Mouse (Mus musculus): ENCODE measurements around the gene Gria4. TPM values are rescaled to one million over a fixed set of nuclear protein-coding genes. Genes with fewer than 3 reads are reported as not detected.

Gene Gria4
- polyA plus RNA-seq, 1 experiment from 2014 or later: 42.6 TPM

DNA sequence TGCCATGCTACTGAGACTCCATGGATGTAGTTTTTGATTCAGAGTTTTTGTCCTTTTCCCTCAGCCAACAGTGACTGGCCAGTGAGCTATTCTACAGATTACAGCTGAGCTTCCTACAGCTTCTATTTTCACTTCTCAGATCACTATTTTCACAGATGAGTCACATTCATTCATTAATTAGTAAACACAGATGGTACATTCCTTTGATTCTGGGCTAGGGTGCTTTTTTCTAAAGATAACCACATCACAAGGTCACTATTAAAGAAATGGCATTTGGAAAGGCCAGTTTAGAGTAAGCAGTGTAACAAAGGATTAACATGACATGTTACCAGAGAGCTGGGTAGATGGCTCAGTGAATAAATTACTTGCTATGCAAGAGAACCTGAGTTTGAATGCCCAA lies 180.7 kb downstream of the Gria4 start:
- Histone ChIP-seq H3K4me3 (ENCODE audit: low read length) (no peak overlapping the region), H3K27ac (ENCODE audit: low read depth, low read length) (no peak overlapping the region), H3K9me3 (ENCODE audit: control insufficient read depth, low read length) (no peaks in the 10 kb centered on the region), H3K9ac (ENCODE audit: low read depth, low read length) (no peak overlapping the region), H3K4me2 (ENCODE audit: low read length) (no peak overlapping the region), H3K36me3 (ENCODE audit: control insufficient read depth, insufficient read depth, low read length) (no peaks in the 10 kb centered on the region), H3K4me1 (ENCODE audit: control insufficient read depth, insufficient read depth, low read depth, low read length) (no peaks in the 10 kb centered on the region), H3K27me3 (replicated peaks; ENCODE audit: control insufficient read depth, insufficient read depth, low read length) (no peaks in the 10 kb centered on the region)
- peak; percentile 30; the same call in 1 of the 2 replicates for ATAC-seq

DNA sequence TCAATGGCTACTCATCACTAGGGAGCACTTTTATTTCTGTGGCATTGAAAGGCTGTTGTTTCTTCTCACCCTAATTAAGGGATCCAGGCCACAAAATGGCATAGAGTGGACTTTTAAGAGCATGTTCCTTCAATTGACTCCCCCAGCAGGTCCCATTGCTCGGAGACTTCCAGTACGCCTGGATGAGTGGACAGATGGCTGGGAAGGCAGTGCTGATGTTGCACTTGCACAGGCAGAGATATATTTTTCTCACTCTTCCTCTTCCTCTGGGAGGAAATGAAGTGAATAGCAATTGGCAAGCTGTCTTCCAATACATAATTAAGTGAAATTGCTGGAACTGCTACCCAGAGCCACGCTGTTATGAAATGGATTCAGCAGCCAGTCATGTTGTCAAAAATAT lies 190.7 kb downstream of the Gria4 start:
- H3K27ac ChIP-seq (ENCODE audit: low read depth, low read length): no peak overlapping the region
- no peaks in the 10 kb centered on the region for H3K36me3 ChIP-seq (ENCODE audit: control insufficient read depth, insufficient read depth, low read length)
- H3K27me3 ChIP-seq (replicated peaks; ENCODE audit: control insufficient read depth, insufficient read depth, low read length): no peaks in the 10 kb centered on the region
- WGBS: 75% methylated on average over 3 of the region's 3 CpGs
- no peaks in the 10 kb centered on the region for H3K9me3 ChIP-seq (ENCODE audit: control insufficient read depth, low read length)
- no peak for ATAC-seq
- H3K4me2 ChIP-seq (ENCODE audit: low read length): no peak overlapping the region
- H3K9ac ChIP-seq (ENCODE audit: low read depth, low read length): no peak overlapping the region
- H3K4me3 ChIP-seq (ENCODE audit: low read length): no peak overlapping the region
- H3K4me1 ChIP-seq (ENCODE audit: control insufficient read depth, insufficient read depth, low read depth, low read length): no peaks in the 10 kb centered on the region

- Histone ChIP-seq H3K4me2 (ENCODE audit: low read length) (no peak overlapping the region), H3K27me3 (replicated peaks; ENCODE audit: control insufficient read depth, insufficient read depth, low read length) (no peaks in the 10 kb centered on the region), H3K4me1 (ENCODE audit: control insufficient read depth, insufficient read depth, low read depth, low read length) (no peaks in the 10 kb centered on the region), H3K36me3 (ENCODE audit: control insufficient read depth, insufficient read depth, low read length) (no peaks in the 10 kb centered on the region), H3K9ac (ENCODE audit: low read depth, low read length) (no peak overlapping the region), H3K4me3 (ENCODE audit: low read length) (no peak overlapping the region), H3K27ac (ENCODE audit: low read depth, low read length) (no peak overlapping the region), H3K9me3 (ENCODE audit: control insufficient read depth, low read length) (no peaks in the 10 kb centered on the region)
- ATAC-seq: no peak
Measured at GRCm38 (mm10) chr9:4604236-4604635, 191.8 kb downstream of the Gria4 start.

DNA sequence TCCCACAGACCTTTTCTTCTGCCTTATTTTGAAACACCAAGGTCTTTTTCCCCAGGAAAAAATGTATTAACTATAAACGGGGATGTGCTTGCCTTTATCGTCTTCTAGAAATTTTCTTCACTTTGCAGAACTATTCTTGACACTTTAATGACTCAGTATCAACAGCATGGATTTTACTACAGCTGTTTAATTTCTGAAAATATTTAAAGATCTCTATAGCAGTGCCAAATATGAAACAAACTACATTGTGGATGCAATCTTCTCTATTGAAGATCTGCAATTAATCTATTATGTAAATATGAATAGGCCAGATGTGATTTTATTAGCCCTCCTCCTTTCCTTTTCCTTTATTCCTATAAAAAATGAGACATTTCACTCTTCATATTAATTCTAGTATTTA lies 194.2 kb downstream of the Gria4 start:
- 87% methylated on average over 2 of the region's 2 CpGs for WGBS
- no peaks in the 10 kb centered on the region for H3K4me1 ChIP-seq (ENCODE audit: control insufficient read depth, insufficient read depth, low read depth, low read length)
- no peak overlapping the region for H3K4me3 ChIP-seq (ENCODE audit: low read length)
- no peaks in the 10 kb centered on the region for H3K9me3 ChIP-seq (ENCODE audit: control insufficient read depth, low read length)
- H3K27me3 ChIP-seq (replicated peaks; ENCODE audit: control insufficient read depth, insufficient read depth, low read length): no peaks in the 10 kb centered on the region
- H3K27ac ChIP-seq (ENCODE audit: low read depth, low read length): no peak overlapping the region
- ATAC-seq: no peak
- no peak overlapping the region for H3K4me2 ChIP-seq (ENCODE audit: low read length)
- H3K9ac ChIP-seq (ENCODE audit: low read depth, low read length): no peak overlapping the region
- no peaks in the 10 kb centered on the region for H3K36me3 ChIP-seq (ENCODE audit: control insufficient read depth, insufficient read depth, low read length)

DNA sequence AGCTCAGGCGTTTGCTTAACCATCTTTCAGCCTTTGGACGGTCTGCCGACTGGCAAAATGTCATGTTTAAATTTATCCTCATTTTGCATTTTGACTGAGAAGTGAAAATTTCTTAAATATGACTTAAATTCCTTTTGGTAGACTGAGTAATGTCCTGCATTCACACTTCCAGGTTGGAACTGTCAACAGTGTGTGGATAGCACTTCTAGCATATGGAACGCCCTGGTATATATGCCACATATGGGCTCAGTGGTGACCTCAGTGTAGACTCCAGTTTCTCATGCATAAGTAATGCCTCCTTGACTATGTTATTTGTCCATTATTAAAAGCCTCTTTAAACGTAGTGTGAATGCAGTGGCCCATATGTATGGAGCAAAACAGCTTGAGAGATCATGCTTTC lies 222.4 kb downstream of the Gria4 start:
- Histone ChIP-seq H3K9me3 (ENCODE audit: control insufficient read depth, low read length) (no peaks in the 10 kb centered on the region), H3K36me3 (ENCODE audit: control insufficient read depth, insufficient read depth, low read length) (no peaks in the 10 kb centered on the region), H3K27ac (ENCODE audit: low read depth, low read length) (no peak overlapping the region), H3K4me1 (ENCODE audit: control insufficient read depth, insufficient read depth, low read depth, low read length) (no peaks in the 10 kb centered on the region), H3K9ac (ENCODE audit: low read depth, low read length) (no peak overlapping the region), H3K27me3 (replicated peaks; ENCODE audit: control insufficient read depth, insufficient read depth, low read length) (no peaks in the 10 kb centered on the region), H3K4me3 (ENCODE audit: low read length) (no peak overlapping the region), H3K4me2 (ENCODE audit: low read length) (no peak overlapping the region)
- ATAC-seq: no peak
- 82% methylated on average over 5 of the region's 5 CpGs for WGBS

DNA sequence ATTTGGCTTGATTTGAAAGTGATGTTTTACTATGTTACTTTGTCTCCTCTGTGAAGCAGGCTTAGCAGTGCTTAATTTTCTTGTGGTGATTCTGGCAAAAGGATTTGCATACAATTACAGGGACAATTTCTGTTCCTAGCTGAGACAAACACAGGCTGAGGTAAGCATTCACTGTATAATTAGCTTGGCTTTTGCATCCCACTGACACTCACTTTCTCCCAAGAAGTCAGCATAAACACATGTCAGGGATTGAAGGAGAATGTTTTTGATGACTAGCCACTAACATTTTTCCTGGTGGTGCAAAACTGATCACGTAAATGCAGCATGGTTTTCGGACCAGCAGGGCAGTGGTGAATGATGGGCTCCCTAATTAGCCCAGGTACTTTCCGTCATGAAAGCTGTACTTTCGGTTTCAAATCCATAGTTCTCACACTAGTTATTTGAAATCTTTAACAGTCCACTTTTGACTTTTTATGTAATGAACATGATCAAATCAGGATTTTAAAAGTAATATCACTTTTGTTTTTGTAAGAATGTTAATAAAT lies 240.5 kb downstream of the Gria4 start:
- WGBS: 68% methylated on average over 4 of the region's 4 CpGs
- ATAC-seq: peak; percentile 42; the same call in 1 of the 2 replicates

GRCm38 (mm10) chr9:4539218-4539617 lies 256.8 kb downstream of the Gria4 start:
- Histone ChIP-seq H3K27me3 (replicated peaks; ENCODE audit: control insufficient read depth, insufficient read depth, low read length) (no peaks in the 10 kb centered on the region), H3K27ac (ENCODE audit: low read depth, low read length) (no peak overlapping the region), H3K4me3 (ENCODE audit: low read length) (no peak overlapping the region), H3K4me1 (ENCODE audit: control insufficient read depth, insufficient read depth, low read depth, low read length) (no peaks in the 10 kb centered on the region), H3K36me3 (ENCODE audit: control insufficient read depth, insufficient read depth, low read length) (no peaks in the 10 kb centered on the region), H3K9me3 (ENCODE audit: control insufficient read depth, low read length) (no peaks in the 10 kb centered on the region), H3K4me2 (ENCODE audit: low read length) (no peak overlapping the region), H3K9ac (ENCODE audit: low read depth, low read length) (no peak overlapping the region)
- 91% methylated on average over 1 of the region's 1 CpGs for WGBS
- ATAC-seq: no peak

More for the DNA sequence above, 240.5 kb downstream of the Gria4 start:
- Histone ChIP-seq H3K4me3 (ENCODE audit: low read length) (no peak overlapping the region), H3K4me1 (ENCODE audit: control insufficient read depth, insufficient read depth, low read depth, low read length) (peaks cover 3% of the 10 kb centered on the region; the same call in 1 of the 2 replicates), H3K9ac (ENCODE audit: low read depth, low read length) (no peak overlapping the region), H3K27me3 (replicated peaks; ENCODE audit: control insufficient read depth, insufficient read depth, low read length) (no peaks in the 10 kb centered on the region), H3K4me2 (ENCODE audit: low read length) (no peak overlapping the region), H3K27ac (ENCODE audit: low read depth, low read length) (no peak overlapping the region), H3K36me3 (ENCODE audit: control insufficient read depth, insufficient read depth, low read length) (no peaks in the 10 kb centered on the region), H3K9me3 (ENCODE audit: control insufficient read depth, low read length) (no peaks in the 10 kb centered on the region)

DNA sequence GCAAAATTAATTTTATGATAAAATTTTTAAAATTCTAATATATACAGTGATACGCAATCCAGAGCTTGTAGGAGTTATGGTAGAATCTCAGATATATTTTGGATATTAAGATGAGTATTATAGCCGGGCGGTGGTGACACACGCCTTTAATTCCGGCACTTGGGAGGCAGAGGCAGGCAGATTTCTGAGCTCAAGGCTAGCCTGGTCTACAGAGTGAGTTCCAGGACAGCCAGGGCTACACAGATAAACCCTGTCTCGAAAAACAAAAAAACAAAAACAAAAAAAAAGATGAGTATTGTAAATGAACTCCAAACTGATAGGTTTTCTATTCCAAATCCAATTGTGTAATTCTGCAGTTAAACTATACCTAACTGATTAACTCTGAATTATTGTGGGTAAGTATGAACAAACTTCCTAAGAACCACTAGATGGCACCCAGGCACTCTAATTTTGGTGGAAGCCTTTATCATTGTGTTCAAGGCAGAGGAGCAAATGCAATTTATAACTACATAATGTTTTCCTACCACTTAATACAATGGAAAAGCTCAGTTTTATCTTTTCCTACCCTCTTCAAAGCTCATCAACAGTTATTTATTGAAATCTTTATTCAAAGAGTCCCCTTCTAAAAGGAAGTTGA lies 259.4 kb downstream of the Gria4 start:
- peak; percentile 70 for ATAC-seq
- H3K9ac ChIP-seq (ENCODE audit: low read depth, low read length): no peak overlapping the region

GRCm38 (mm10) chr9:4514563-4514885 lies 281.5 kb downstream of the Gria4 start:
- H3K9me3 ChIP-seq (ENCODE audit: control insufficient read depth, low read length): no peaks in the 10 kb centered on the region
- peak; percentile 82 for ATAC-seq
- no peak overlapping the region for H3K4me2 ChIP-seq (ENCODE audit: low read length)
- no peaks in the 10 kb centered on the region for H3K36me3 ChIP-seq (ENCODE audit: control insufficient read depth, insufficient read depth, low read length)
- H3K4me1 ChIP-seq (ENCODE audit: control insufficient read depth, insufficient read depth, low read depth, low read length): peaks cover 6% of the 10 kb centered on the region; the same call in 1 of the 2 replicates
- H3K27ac ChIP-seq (ENCODE audit: low read depth, low read length): no peak overlapping the region; the same call in 1 of the 2 replicates
- no peak overlapping the region for H3K9ac ChIP-seq (ENCODE audit: low read depth, low read length)
- H3K4me3 ChIP-seq (ENCODE audit: low read length): no peak overlapping the region
- no peaks in the 10 kb centered on the region for H3K27me3 ChIP-seq (replicated peaks; ENCODE audit: control insufficient read depth, insufficient read depth, low read length)
- 93% methylated on average over 1 of the region's 1 CpGs for WGBS

More for the DNA sequence above, 259.4 kb downstream of the Gria4 start:
- Histone ChIP-seq H3K27ac (ENCODE audit: low read depth, low read length) (no peak overlapping the region), H3K4me2 (ENCODE audit: low read length) (no peak overlapping the region), H3K36me3 (ENCODE audit: control insufficient read depth, insufficient read depth, low read length) (no peaks in the 10 kb centered on the region), H3K27me3 (replicated peaks; ENCODE audit: control insufficient read depth, insufficient read depth, low read length) (no peaks in the 10 kb centered on the region), H3K9me3 (ENCODE audit: control insufficient read depth, low read length) (no peaks in the 10 kb centered on the region), H3K4me1 (ENCODE audit: control insufficient read depth, insufficient read depth, low read depth, low read length) (no peaks in the 10 kb centered on the region), H3K4me3 (ENCODE audit: low read length) (no peak overlapping the region)
- 90% methylated on average over 6 of the region's 6 CpGs for WGBS
